Mouse (Mus musculus) forebrain, embryonic 12.5 days (tissue): Measurements from ENCODE around the gene Spata3. TPM values are rescaled to one million over a fixed set of nuclear protein-coding genes. Genes with fewer than 3 reads are reported as not detected.

Experiments
- ATAC-seq: fragments of 200-750 bp; cut with Nextera tagmentation; 2 replicates; pipeline ENCODE4 v1.8.0; 2017; ENCODE audit warnings: moderate TSS enrichment; ENCODE audit not compliant: low FRiP score
- H3K27ac ChIP-seq: fragments of 300-500 bp; sonication (generic); 2 replicates; pipeline ENCODE4 v1.5.1; 2016; ENCODE audit warnings: mild to moderate bottlenecking
- H3K27me3 ChIP-seq: fragments of 300-500 bp; sonication (generic); 2 replicates; pipeline ENCODE4 v1.6.1; 2016; ENCODE audit warnings: mild to moderate bottlenecking
- H3K36me3 ChIP-seq: fragments of 300-500 bp; sonication (generic); replicated peaks from 2 replicates; pipeline ENCODE4 v1.6.1; 2016; ENCODE audit warnings: mild to moderate bottlenecking
- H3K4me1 ChIP-seq: fragments of 300-500 bp; sonication (generic); 2 replicates; pipeline ENCODE4 v1.6.1; 2016
- H3K4me2 ChIP-seq: fragments of 300-500 bp; sonication (generic); 2 replicates; pipeline ENCODE4 v1.6.1; 2016; ENCODE audit warnings: mild to moderate bottlenecking, moderate library complexity
- H3K4me3 ChIP-seq: fragments of 300-500 bp; sonication (generic); replicated peaks from 2 replicates; pipeline ENCODE4 v1.5.1; 2016; ENCODE audit warnings: mild to moderate bottlenecking
- H3K9ac ChIP-seq: fragments of 300-500 bp; sonication (generic); 2 replicates; pipeline ENCODE4 v1.6.1; 2016; ENCODE audit warnings: mild to moderate bottlenecking
- H3K9me3 ChIP-seq: fragments of 300-500 bp; sonication (generic); 2 replicates; pipeline ENCODE4 v1.6.1; 2016
- WGBS: fragments of 180-500 bp; shearing (Covaris S2); methylation state at CpG from one replicate; pipeline ENCODE4 v1.1.7; 2016; 5-methylcytosine and 5-hydroxymethylcytosine counted together
- polyA plus RNA-seq: library from polyadenylated mRNA; unstranded; fragments of >200 nt; fragmentation: Nextera tagmentation; extraction: Ambion mirVana; gene quantifications from 2 replicates; pipeline ENCODE4 v1.2.1, GENCODE M21; 2016

Gene Spata3
- polyA plus RNA-seq, 1 experiment from 2014 or later = not detected

GRCm38 (mm10) chr1:86040131-86040530, 23.5 kb downstream of the Spata3 start:
- H3K4me2 ChIP-seq = no peak overlapping the region
- H3K36me3 ChIP-seq = no peaks in the 10 kb centered on the region
- H3K9ac ChIP-seq = no peak overlapping the region
- no peaks in the 10 kb centered on the region for H3K4me1 ChIP-seq
- H3K27me3 ChIP-seq = peaks cover 21% of the 10 kb centered on the region
- WGBS = 48% methylated on average over 4 of the region's 4 CpGs
- H3K9me3 ChIP-seq = peaks cover 3% of the 10 kb centered on the region; the same call in 1 of the 2 replicates
- H3K4me3 ChIP-seq = no peak overlapping the region
- H3K27ac ChIP-seq = no peak overlapping the region
- no peak for ATAC-seq

DNA sequence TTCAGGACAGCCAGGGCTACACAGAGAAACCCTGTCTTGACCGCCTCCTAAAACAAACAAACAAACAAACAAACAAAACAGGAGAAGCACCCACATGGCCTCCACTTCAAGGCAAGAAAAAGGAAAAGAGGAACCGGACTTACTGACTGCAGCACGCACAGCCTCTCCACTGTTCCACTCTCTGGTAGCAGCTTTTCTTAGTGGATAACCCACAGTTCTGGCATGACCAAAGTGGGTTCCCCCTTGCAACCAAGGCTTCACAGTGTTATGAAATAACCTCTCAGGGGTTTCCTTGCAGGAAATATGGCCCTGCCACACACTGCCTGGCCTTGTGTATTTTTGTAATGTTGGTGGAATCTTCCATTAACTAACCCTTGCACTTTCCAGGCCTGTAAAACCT, 24.2 kb downstream of the Spata3 start:
- Histone ChIP-seq H3K27ac (no peak overlapping the region), H3K4me3 (no peak overlapping the region), H3K27me3 (peaks cover 28% of the 10 kb centered on the region), H3K4me1 (peaks cover 4% of the 10 kb centered on the region; the same call in 1 of the 2 replicates), H3K4me2 (no peak overlapping the region), H3K9me3 (peaks cover 3% of the 10 kb centered on the region; the same call in 1 of the 2 replicates), H3K9ac (no peak overlapping the region), H3K36me3 (no peaks in the 10 kb centered on the region)
- WGBS = 100% methylated on average over 3 of the region's 3 CpGs
- ATAC-seq = no peak

- H3K36me3 ChIP-seq = no peaks in the 10 kb centered on the region
- no peak overlapping the region for H3K4me2 ChIP-seq
- no peak overlapping the region for H3K4me3 ChIP-seq
- no peak overlapping the region for H3K9ac ChIP-seq
- 55% methylated on average over 4 of the region's 4 CpGs for WGBS
- H3K4me1 ChIP-seq = peaks cover 18% of the 10 kb centered on the region
- no peak overlapping the region for H3K27ac ChIP-seq
- ATAC-seq = no peak
- H3K27me3 ChIP-seq = peaks cover 62% of the 10 kb centered on the region
- peaks cover 3% of the 10 kb centered on the region; the same call in 1 of the 2 replicates for H3K9me3 ChIP-seq
These were observed 28.4 kb downstream of the Spata3 start for GRCm38 (mm10) chr1:86045056-86045455.

GRCm38 (mm10) chr1:86045848-86046805, 29.5 kb downstream of the Spata3 start, which contains the start of gene 2810459M11Rik:
TSS of gene 2810459M11Rik (plus strand) at chr1:86045863.
- H3K4me1 ChIP-seq = peaks cover 18% of the 10 kb centered on the region
- H3K27ac ChIP-seq = no peak within 1 kb of the TSS
- no peaks in the 10 kb centered on the region for H3K36me3 ChIP-seq
- peak within 1 kb of the TSS; percentile 99 for H3K4me2 ChIP-seq
- peak; percentile 75 for ATAC-seq
- WGBS = under 1% methylated on average over 94 of the region's 110 CpGs
- peaks cover 62% of the 10 kb centered on the region for H3K27me3 ChIP-seq
- H3K9ac ChIP-seq = peak within 1 kb of the TSS; percentile 63
- peak within 1 kb of the TSS; percentile 64 for H3K4me3 ChIP-seq
- H3K9me3 ChIP-seq = peaks cover under 1% of the 10 kb centered on the region; the same call in 1 of the 2 replicates

- no peak overlapping the region for H3K27ac ChIP-seq
- H3K4me3 ChIP-seq = peak overlapping the region; percentile 64; the same call in 1 of the 2 replicates
- H3K27me3 ChIP-seq = peaks cover 62% of the 10 kb centered on the region
- no peaks in the 10 kb centered on the region for H3K9me3 ChIP-seq
- H3K9ac ChIP-seq = no peak overlapping the region
- H3K4me1 ChIP-seq = peaks cover 18% of the 10 kb centered on the region
- no peaks in the 10 kb centered on the region for H3K36me3 ChIP-seq
- ATAC-seq = no peak; the same call in 1 of the 2 replicates
- peak overlapping the region; percentile 99 for H3K4me2 ChIP-seq
- WGBS = 5% methylated on average over 24 of the region's 24 CpGs
These were observed 30.4 kb downstream of the Spata3 start for GRCm38 (mm10) chr1:86046833-86047563.

GRCm38 (mm10) chr1:86048231-86048630, 31.6 kb downstream of the Spata3 start:
- 79% methylated on average over 4 of the region's 4 CpGs for WGBS

GRCm38 (mm10) chr1:86048744-86049143, 32.1 kb downstream of the Spata3 start:
- Histone ChIP-seq H3K27ac (no peak overlapping the region), H3K27me3 (peaks cover 55% of the 10 kb centered on the region), H3K4me1 (peaks cover 18% of the 10 kb centered on the region), H3K4me2 (no peak overlapping the region), H3K4me3 (no peak overlapping the region), H3K9me3 (no peaks in the 10 kb centered on the region), H3K36me3 (no peaks in the 10 kb centered on the region), H3K9ac (no peak overlapping the region)
- WGBS = 83% methylated on average over 3 of the region's 3 CpGs
- ATAC-seq = no peak

More at GRCm38 (mm10) chr1:86048231-86048630, 31.6 kb downstream of the Spata3 start:
- H3K27me3 ChIP-seq = peaks cover 60% of the 10 kb centered on the region
- H3K27ac ChIP-seq = no peak overlapping the region
- H3K36me3 ChIP-seq = no peaks in the 10 kb centered on the region
- ATAC-seq = no peak
- H3K9me3 ChIP-seq = no peaks in the 10 kb centered on the region
- H3K4me2 ChIP-seq = no peak overlapping the region
- no peak overlapping the region for H3K9ac ChIP-seq
- no peak overlapping the region for H3K4me3 ChIP-seq
- peaks cover 18% of the 10 kb centered on the region for H3K4me1 ChIP-seq

DNA sequence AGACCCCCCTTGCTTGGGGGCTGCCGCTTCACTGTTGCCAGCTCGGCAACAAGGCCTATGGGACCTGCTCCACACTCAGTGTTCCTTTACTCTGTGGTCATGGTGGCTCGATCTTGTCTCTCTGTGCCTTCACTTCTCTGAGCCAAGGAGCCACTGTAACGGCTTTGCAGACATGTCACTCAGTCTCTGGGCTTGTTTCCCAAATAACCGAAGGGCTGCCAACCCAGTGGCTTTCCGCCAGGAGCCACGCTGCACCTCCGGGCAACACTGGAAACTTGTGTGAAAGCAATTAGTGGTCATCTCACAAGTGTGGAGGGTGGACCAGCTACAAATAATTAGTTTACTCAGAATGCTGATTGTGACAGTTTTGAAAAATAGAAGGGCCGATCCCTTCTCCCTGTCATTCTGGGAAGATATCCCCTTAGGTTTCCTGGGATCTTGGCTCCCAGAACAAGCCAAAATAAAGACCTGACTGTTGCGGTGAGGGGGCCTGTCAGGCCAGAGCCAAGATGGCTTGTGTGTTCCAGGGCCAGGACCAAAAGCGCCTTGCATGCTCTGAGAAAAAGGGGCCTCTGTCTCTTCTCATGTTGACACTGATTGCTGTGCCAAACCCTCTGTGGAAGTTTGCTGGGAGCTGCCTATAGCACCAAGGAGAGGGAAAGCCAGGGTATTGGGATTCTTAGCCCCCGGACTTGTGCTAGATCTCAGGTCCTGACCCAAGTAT, 36.7 kb downstream of the Spata3 start:
- Histone ChIP-seq H3K27me3 (peaks cover 9% of the 10 kb centered on the region), H3K4me3 (no peak overlapping the region), H3K4me2 (no peak overlapping the region), H3K4me1 (no peaks in the 10 kb centered on the region), H3K36me3 (no peaks in the 10 kb centered on the region), H3K9ac (no peak overlapping the region), H3K27ac (0 out of 2 replicates have a peak overlapping the region, but pooled peaks have one; percentile 25), H3K9me3 (no peaks in the 10 kb centered on the region)
- WGBS = 83% methylated on average over 12 of the region's 12 CpGs
- no peak for ATAC-seq

DNA sequence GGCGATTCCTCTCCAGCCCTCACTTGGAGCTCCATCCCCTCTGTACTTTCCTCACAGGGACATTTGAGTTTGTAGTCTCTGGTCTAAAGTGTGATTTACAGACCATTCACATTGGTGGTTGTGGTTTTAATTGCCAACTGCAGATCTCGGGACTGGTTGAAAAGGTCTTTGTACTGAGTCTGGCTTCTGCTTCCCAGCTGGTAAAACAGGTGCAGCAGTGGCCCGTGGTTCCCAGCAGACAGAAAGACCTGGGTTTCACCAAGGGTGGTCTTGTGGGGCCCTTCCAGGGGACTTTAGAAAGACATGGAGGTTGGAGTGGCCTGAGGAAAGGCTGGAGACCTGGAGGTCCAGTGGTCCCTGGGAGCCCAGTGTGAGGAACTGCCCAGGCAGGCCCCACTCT, 38.3 kb downstream of the Spata3 start:
- H3K27ac ChIP-seq = no peak overlapping the region
- H3K27me3 ChIP-seq = no peaks in the 10 kb centered on the region
- H3K9ac ChIP-seq = no peak overlapping the region
- H3K9me3 ChIP-seq = no peaks in the 10 kb centered on the region
- peaks cover 3% of the 10 kb centered on the region; the same call in 1 of the 2 replicates for H3K4me1 ChIP-seq
- H3K36me3 ChIP-seq = no peaks in the 10 kb centered on the region
- no peak overlapping the region for H3K4me2 ChIP-seq
- ATAC-seq = no peak
- H3K4me3 ChIP-seq = no peak overlapping the region
- 60% methylated on average over 3 of the region's 3 CpGs for WGBS

- peaks cover 3% of the 10 kb centered on the region; the same call in 1 of the 2 replicates for H3K4me1 ChIP-seq
- H3K27ac ChIP-seq = no peak overlapping the region
- no peak overlapping the region for H3K9ac ChIP-seq
- H3K9me3 ChIP-seq = no peaks in the 10 kb centered on the region
- no peaks in the 10 kb centered on the region for H3K36me3 ChIP-seq
- H3K4me3 ChIP-seq = no peak overlapping the region
- no peak overlapping the region for H3K4me2 ChIP-seq
- no peaks in the 10 kb centered on the region for H3K27me3 ChIP-seq
- 87% methylated on average over 4 of the region's 4 CpGs for WGBS
- ATAC-seq = no peak
These were observed 39.7 kb downstream of the Spata3 start for GRCm38 (mm10) chr1:86056284-86056683.

GRCm38 (mm10) chr1:86058856-86059769, 42.5 kb downstream of the Spata3 start:
- peak overlapping the region; percentile 36 for H3K4me3 ChIP-seq
- no peaks in the 10 kb centered on the region for H3K27me3 ChIP-seq
- no peak overlapping the region; the same call in 1 of the 2 replicates for H3K9ac ChIP-seq
- ATAC-seq = peak; percentile 78
- peak overlapping the region; percentile 55 for H3K4me2 ChIP-seq
- no peaks in the 10 kb centered on the region for H3K9me3 ChIP-seq
- no peak overlapping the region; the same call in 1 of the 2 replicates for H3K27ac ChIP-seq
- H3K4me1 ChIP-seq = peaks cover 3% of the 10 kb centered on the region; the same call in 1 of the 2 replicates
- no peaks in the 10 kb centered on the region for H3K36me3 ChIP-seq
- WGBS = 10% methylated on average over 21 of the region's 21 CpGs
